Mouse (Mus musculus) adrenal gland, adult (tissue): ENCODE results near the gene Dhrs2.

Source experiments
- DNase-seq, 2 experiments: peaks; one replicate each; pipeline ENCODE4 v3.0.0; 2022 to 2023; ENCODE audit warnings: low spot score in 1 of 2; ENCODE audit not compliant: inconsistent age in 2 of 2

Gene Dhrs2

DNA sequence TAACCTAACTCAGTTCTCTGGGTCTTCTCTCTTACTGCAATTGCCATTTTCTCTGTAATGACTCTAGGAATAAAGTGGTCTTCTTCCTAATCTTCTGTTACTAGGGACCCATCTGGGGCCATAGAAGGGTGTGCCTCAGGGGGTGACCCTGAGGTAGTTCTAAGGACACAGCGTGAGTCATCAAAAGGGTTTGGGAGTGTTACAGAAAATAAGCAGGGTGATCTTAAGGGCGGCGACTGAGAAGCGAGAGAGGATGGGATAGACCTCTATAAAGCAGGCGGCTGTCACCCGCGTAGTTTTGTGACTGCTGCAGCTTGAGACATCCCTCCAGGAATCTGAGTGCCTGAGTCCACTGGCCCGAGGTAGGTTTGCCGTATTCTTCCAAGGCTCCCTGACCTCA is at the start of gene Dhrs2:
Gene Dhrs2, plus strand, starts transcription at position 301 of the 400 bp plus-strand sequence.
- DNase-seq: no peak

DNA sequence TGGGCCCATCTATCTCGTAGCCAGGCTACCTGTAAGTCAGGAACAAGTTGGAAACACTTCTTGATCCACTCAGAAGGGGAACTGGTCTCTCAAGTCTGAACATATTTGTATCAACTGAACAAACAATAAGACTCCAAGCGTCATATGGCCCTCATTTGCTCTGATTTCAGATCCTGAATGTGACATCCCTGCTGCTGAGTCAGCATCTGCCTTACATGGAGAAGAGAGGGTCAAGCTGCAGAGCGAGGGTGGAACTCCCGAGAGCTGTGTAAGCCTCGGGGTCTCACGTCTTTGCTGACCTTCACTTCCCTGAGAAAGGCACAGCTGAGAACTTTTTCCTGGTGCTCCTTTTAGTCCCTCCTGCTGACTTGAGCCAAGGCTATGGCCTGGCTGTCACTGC is 47.6 kb upstream of the Dhrs2 start:
- no peak for DNase-seq

DNA sequence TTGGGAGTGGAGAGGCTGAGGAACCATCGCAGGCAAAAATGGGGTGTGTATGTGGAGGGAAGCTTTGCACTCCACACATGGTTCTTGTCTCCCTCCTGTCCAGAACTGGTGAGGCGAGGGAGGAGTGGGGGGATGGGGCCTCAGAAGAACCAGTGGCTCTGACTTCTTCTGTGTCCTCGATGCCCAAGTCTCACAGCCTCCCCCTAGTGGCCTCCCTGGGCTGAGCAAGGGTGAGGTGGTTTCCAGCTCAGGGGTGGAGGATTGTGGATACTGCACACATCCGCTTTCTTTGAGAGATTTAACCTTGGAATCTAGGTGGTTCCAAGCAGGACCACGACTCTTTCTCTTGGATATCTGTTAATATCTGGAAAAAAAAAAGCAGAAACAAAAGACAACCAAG is 44.5 kb upstream of the Dhrs2 start:
- DNase-seq: peak; percentile 57 to 84

DNA sequence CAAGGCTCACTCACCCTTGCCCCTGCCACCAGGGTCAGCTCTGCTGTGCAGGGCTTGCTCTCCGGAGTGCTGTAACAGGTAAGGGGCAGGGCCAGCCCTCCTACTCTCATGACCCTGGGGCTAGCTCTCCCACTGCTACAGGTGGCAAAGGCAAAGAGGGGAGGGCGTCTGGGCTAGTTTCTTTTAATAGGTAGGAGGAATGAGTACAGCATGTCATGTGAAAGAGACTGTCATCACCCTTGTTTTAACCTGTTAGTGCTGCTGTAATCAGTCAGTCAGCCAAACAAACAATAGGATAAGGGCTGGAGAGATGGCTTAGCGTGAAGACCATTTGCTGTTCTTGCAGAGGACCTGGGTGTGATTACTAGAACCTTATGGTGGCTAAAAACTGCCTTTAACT is 40.9 kb upstream of the Dhrs2 start:
- no peak for DNase-seq

DNA sequence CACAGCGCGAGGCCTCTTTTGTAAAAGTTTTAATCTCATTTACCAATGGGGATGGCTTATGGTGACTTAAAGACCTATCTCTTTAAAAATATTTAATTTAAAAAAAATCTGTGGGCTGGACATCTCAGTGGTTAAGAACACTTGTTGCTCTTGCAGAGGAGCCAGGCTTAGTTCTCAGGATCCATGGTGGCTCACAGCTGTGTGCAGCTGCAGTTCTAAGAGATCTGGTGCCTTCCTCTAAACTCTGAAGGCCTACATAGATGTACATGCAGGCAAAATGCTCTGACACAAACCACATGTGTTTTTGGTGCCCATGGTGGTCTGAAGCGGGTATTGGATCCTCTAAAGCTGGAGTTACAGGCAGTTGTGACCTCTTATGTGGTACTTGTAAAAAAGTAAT is 38.6 kb upstream of the Dhrs2 start:
- DNase-seq: no peak

DNA sequence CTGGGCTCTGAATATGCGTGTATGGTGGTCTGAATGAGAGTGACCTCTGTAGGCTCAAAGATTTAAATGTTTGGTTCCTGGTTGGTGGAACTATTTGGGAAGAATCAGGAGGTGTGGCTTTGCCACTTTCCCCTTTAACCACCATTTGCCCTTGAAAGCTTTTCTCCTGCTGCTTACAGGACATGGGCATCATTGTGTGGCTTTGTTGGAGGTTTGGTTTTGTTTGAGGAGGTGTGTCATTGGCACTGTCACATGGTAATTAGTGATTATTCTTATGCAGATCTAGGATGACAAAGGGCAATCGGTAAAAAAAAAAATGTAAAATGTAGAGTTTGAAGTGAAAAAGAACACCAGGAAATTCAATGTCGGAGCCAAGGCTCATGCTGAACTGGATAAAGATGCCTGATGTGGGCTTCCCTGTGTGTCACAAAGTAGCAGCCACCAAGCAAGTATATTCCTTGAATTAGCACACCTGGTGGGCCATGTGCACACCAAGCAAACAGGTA is 37.1 kb upstream of the Dhrs2 start:
- DNase-seq: no peak

DNA sequence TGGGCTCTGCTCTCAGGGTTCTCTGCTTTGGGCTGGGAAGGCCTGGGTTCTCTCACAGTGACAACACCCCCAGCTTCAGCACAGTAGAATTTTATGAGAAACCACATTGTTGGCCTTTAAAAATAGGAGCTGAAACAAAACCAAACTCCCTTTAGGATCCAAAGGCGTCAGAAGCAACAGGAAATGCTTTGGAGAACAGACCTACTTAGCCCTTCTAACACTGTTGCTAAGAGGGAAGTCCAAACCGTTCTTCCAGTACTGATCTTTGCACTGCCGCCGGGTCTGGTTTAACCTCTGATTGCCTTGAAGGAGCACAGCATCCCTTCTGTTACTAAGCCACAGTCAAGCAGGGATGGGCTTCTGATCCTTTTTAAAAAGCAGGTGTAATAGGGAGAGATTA is 33.3 kb upstream of the Dhrs2 start:
- DNase-seq: no peak

DNA sequence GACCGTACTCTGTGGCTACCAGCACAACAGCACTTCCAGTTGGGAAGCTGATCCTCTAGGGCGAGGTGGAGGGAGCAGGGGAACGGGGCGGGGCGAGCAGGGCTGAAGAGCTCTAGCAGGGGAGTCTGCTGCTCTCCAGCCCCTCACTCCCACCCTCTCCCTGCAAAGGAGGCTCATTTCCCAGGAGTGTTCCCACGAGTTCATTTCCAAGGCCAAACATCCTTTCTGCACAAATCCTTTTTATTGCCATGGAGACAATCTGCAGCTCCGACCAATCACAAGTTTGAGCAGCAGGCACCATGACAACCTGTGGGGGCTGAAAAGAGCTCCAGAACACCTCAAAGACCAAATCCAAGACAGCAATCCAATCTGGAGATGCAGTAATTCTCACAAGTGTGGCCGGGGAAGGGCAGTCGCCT is 32.4 kb upstream of the Dhrs2 start:
- peak in 1 of 2 experiments; percentile 39 for DNase-seq

DNA sequence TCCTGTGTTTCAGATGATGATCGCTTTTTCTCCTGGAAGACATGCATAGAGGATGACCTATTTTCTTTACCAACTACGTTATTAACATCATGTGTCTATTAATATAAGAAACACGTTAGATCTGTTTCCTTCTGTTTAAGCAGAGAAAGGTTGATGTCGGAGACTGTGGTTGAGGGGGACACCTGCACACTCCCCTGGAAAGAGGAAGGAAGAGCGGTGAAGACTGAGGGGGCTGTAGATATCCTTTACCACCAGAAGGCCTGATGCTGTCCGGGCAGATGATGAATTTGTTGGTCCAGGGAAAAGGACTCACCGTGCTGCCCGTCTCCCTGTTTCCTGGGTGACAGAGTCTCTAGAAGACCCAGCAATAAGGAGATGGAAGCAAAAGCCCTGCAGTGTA is 28.5 kb upstream of the Dhrs2 start:
- DNase-seq: no peak

DNA sequence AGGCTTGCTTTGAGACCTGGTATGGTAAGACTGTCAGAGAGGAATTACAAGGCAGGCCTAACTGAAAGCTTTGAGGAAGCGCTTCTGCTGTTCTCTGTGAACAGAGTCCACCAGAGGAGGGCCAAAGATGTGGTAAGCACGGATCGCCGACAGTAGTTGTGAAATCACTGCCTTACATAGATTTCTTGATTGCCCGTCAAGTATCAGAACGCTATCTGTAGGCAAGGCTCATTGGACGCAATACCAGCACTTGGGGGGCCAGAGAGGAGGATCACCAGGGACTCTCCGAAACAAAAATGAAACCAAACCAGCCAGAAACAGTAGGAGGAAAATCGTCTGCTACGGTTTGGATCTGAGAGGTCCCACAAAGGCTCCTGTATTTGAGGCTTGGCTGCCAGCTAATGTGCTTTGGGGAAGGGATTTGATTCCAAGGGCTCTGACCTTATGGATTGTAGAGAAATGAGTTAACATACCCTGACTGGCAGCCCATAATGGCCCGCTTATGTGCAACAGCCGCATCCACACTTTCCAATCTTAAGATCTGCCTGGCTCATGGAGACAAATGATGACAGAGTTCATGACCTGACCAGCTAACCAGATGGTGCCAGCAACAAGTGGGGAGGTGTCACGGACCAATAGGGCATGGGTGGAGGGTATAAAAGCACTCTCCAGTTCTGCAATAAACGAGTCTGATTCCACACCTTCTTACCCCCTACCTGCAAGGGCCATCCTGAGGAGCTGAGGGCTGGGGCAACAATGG is 27.8 kb upstream of the Dhrs2 start:
- DNase-seq: peak; percentile 44 to 67

DNA sequence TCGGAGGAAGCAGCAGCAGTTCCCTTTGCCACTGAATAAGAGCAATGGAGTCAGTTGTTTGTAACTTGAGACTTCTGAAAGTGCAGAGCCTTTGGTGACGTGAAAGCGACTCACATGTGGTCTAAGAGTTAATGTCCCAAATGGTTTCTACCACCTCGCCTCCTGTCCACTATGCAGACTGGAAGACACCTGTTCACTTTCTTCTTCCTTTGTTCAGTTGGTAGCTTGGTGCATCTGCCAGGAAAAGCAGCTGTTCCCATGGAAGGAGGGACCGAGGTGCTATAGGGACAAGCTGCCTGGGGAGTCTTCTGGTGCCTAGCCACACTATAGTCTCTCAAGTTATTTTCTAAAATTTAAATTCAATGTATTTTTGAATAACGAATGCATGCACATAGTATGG is 27.0 kb upstream of the Dhrs2 start:
- no peak for DNase-seq

DNA sequence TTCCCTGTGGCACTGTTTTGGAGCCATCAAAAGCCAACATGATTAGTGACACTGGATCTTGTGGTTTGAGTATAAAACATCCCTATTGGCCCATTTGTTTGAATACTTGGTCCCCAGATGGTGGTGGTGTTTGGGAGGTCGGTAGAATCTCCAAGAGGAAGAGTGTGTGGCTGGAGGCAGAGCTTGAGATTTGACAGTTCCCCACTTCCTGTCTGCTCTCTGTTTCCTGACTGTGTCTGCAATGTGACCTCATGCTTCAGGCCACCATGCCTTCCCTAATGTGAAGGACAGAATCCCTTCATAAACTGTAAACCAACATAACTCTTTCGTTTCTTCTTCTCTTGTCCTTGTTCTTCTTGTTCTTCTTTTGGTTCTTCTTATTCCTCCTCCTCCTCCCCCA is 24.7 kb upstream of the Dhrs2 start:
- no peak for DNase-seq

DNA sequence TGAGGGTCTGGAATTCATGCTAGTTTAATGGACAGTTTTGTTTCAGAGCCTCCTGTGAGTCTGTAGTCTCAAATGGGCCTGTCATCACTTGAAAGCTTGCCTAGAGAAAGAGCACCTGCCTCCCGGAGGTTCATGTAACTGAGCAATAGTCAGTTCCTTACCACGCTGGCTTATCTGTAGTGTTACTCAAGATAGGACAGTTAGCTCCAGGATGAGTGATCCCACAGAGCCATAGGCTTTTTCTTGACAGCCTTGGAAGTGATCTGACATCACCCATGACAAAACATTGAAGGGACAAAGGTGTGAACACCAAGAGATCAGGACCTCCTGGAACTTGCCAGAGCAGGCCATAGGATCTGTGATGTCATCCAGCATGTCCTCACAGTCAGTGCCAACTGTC is 23.6 kb upstream of the Dhrs2 start:
- no peak for DNase-seq

DNA sequence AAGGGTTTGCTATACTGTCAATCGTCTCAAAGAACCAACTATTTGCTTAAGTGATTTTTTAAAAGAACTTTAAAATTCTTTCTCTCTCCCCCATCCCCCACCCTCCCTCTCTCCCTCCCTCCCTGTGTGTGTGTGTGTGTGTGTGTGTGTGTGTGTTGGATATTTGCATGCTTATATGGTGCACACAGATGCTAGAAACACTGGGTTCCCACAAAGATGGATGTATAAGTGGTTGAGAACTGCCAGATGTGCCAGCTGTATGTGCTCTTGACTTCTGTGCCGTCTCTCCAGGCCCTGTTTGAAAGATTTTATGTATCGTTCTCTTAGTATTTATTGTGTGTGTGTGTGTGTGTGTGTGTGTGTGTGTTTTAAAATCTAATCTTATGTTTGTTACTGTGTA is 17.3 kb upstream of the Dhrs2 start:
- DNase-seq: no peak

DNA sequence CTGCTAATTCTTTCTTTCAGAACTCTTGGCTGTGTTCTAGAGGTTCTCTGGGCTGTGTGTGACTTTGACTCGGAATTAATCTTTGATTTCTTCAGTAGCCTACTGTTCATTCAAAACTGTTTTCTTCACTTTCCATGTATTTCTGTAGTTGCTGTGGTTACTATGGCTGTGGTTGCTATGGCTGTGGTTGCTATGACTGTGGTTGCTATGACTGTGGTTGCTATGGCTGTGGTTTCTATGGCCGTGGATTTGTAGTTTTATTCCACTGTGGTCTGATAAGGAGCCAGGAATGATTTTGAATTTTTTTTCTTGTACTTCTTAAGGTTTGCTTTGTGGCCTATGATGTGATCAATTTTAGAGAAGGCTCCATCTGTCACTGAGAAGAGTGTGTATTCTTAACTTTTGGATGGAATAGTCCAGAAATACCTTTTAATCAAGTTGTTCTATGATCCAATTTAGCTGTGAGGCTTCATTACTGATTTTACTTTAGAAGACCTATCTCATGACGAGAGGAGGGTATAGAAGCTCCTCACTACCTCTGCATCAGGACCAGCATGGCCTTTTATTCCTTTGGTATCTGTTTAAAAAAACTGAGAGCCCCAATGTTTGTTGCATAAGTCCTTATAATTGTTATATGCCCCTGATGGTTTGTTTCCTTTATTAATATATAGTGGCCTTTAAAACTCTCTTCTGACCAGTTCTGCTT is 16.6 kb upstream of the Dhrs2 start:
- DNase-seq: no peak

DNA sequence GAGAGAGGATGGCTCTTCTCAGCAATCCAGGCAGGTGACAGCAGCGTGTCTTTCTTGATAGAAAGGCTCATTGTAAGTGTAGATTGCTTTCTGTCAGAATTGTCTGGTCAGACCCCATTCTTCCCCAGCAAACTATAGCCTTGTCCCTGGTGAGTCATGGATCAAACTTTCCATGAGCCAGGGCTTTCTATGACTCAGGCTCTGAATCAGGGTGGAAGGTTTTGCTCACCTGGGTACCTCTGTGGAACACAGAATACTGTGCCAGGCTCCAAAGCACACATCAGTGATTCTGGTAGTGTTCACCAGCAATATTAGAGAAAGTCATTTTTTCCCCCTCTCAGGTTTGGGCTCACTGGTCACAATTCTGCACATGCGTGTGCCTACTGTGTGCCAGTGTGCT is 13.5 kb upstream of the Dhrs2 start:
- DNase-seq: peak; percentile 16 to 76

DNA sequence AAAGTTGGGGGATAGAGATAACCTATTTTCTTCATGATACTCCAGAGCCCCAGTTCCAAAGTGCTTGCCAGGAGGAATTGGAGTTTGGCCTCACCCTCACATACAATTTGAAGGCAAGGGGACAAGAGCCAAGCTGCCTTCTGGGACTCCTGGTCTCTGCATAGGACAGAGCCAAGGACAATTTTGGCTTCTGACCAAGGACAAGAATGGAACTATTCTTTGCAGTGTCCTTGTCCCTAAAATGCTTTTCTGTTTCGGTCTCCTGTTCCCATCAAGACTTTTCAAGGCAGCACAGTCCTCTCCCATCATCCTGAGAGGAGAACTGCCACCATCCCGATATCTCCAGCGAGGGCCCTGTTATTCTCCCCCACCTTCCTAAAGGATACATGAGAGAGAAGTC is 8.2 kb upstream of the Dhrs2 start:
- DNase-seq: peak; percentile 10 to 70

DNA sequence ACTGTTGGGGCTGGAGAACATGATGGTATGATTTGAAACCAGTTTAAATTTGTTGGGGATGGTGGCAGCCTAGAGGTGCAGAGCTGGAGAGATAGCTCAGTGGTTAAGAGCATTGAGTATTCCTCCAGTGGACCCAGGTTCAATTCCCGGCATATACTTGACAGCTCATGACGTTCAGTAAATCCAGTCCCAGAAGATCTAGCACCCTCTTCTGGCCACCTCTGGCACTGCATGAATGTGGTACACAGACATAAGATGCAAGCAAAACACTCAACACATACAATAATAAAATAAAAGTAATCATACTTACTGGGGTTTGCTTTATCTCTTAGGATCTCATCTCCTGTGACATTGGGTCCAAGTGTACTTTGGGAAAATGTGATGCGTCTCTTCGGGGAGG is 7.3 kb upstream of the Dhrs2 start:
- peak; percentile 34 to 84 for DNase-seq

DNA sequence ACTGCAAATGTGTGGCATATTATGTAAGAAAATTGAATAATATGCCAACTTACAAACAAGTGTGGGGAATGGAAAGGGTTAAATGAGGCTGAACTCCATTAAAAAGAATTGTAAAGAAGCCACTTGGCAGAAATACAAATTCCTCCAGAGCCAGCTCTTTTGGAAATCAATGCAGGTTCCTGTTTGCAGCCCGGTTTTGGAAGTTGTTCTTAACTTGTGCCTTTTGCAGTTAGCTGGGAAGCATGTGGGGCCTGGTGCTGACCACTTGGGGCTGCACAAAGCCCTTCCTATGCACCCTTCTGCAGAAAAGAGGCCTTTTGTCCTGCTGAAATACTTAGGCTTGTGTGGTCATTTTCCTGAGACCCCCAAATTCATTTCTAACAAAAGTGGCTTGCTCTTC is 1.4 kb downstream of the Dhrs2 start:
- DNase-seq: no peak

DNA sequence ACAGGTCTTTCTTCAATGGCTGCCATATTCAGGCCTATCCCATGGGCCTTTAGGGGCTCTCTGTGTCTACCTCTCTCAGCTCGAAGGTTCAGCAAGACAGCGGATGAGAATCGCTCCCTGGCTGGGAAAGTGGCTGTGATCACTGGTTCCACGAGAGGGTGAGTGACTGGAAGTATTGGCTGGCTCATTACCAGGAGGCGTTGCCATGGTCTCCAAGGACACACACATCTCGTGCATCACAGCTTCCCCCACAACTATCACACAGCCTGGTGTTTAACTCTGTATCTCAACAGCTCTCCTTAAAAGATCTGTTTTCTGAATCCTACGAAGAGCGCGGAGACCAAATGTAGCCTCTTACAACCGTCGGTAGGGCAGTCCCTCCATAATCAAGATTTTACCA is 12.8 kb downstream of the Dhrs2 start:
- DNase-seq: no peak

DNA sequence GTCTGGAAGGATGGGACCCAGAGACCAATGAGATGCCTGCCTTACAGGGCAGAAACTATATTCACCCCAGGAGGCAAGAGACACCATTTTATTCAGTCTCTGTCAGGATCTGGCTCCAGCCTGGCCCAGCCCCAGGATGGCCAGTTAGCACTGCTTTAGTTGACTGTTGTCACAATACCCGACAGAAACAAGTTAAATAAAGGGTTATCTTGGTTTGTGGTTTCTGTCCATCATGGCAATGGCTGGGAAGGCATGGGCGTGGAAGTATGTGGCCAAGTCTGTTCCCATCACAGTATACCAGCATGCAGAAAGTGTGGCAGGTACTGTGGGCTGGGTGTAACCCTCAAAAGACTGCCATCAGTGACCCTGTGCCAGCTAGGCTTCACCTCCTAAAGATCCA is 14.9 kb downstream of the Dhrs2 start:
- DNase-seq: no peak

DNA sequence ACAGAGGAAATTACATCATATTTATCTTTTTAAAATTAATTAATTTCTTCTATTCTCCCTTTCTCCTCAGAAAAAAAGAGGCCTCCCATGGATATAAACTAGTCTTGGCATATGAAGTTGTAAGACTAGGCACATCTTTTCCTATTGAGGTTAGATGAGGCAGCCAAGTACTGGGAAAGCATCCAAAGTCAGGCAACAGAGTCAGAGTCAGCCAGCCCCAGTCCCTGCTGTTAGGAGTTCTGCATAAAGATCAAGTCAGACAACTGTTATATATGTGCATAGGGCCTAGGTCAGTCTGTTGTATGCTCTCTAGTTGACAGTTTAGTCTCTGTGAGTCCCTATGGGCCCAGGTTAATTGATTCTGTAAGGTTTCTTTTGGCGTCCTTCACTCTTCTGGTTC is 20.9 kb downstream of the Dhrs2 start:
- DNase-seq: no peak

DNA sequence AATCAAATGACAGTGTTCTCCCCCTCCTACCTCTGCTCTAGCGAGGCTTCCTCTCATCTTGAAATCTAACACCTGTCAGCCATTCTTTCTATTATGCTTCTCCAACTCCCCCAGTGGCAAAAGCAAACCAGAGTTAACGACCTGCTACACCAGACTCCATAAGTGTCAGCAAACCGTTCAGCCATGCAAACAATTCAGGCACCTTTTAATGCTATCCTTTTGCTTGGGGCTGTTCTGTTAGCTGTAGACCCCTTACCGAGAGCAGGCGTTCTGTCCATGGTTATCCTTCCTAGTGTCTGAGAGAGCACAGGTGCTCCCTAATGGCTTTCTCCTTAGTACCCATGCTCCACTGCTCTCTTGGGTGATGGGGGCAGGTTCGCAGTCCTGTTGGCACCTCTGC is 25.4 kb downstream of the Dhrs2 start:
- DNase-seq: no peak
